Mouse (Mus musculus) limb, embryonic 12.5 days (tissue): ENCODE results near the gene Rnf166. TPM values are rescaled to one million over a fixed set of nuclear protein-coding genes. Genes with fewer than 3 reads are reported as not detected.

Experiments used
- ATAC-seq: fragments of 200-750 bp; cut with Nextera tagmentation; 2 replicates; pipeline ENCODE4 v1.8.0; 2017; ENCODE audit warnings: low read depth, moderate TSS enrichment; ENCODE audit not compliant: insufficient number of reproducible peaks, insufficient read depth, low FRiP score, low TSS enrichment
- H3K27ac ChIP-seq: fragments of 300-500 bp; sonication (generic); 2 replicates; pipeline ENCODE4 v1.5.1; 2016; ENCODE audit warnings: mild to moderate bottlenecking, moderate library complexity
- H3K27me3 ChIP-seq: fragments of 300-500 bp; sonication (generic); 2 replicates; pipeline ENCODE4 v1.6.1; 2016; ENCODE audit warnings: mild to moderate bottlenecking, moderate library complexity
- H3K36me3 ChIP-seq: fragments of 300-500 bp; sonication (generic); 2 replicates; pipeline ENCODE4 v1.6.1; 2016; ENCODE audit warnings: mild to moderate bottlenecking, moderate library complexity
- H3K4me1 ChIP-seq: fragments of 300-500 bp; sonication (generic); replicated peaks from 2 replicates; pipeline ENCODE4 v1.6.1; 2016
- H3K4me2 ChIP-seq: fragments of 300-500 bp; sonication (generic); 2 replicates; pipeline ENCODE4 v1.6.1; 2016; ENCODE audit warnings: mild to moderate bottlenecking, moderate library complexity
- H3K4me3 ChIP-seq: fragments of 300-500 bp; sonication (generic); replicated peaks from 2 replicates; pipeline ENCODE4 v1.5.1; 2016; ENCODE audit warnings: mild to moderate bottlenecking
- H3K9ac ChIP-seq: fragments of 300-500 bp; sonication (generic); replicated peaks from 2 replicates; pipeline ENCODE4 v1.6.1; 2016; ENCODE audit warnings: mild to moderate bottlenecking, moderate library complexity
- H3K9me3 ChIP-seq: fragments of 300-500 bp; sonication (generic); 2 replicates; pipeline ENCODE4 v1.6.1; 2016; ENCODE audit warnings: mild to moderate bottlenecking, moderate library complexity
- WGBS: fragments of 180-500 bp; shearing (Covaris S2); methylation state at CpG from one replicate; pipeline ENCODE4 v1.1.7; 2016; 5-methylcytosine and 5-hydroxymethylcytosine counted together
- polyA plus RNA-seq: library from polyadenylated mRNA; unstranded; fragments of >200 nt; fragmentation: Nextera tagmentation; extraction: Ambion mirVana; gene quantifications from 2 replicates; pipeline ENCODE4 v1.2.1, GENCODE M21; 2016

Rnf166 gene
- polyA plus RNA-seq, 1 experiment from 2014 or later = 45.8 TPM

DNA sequence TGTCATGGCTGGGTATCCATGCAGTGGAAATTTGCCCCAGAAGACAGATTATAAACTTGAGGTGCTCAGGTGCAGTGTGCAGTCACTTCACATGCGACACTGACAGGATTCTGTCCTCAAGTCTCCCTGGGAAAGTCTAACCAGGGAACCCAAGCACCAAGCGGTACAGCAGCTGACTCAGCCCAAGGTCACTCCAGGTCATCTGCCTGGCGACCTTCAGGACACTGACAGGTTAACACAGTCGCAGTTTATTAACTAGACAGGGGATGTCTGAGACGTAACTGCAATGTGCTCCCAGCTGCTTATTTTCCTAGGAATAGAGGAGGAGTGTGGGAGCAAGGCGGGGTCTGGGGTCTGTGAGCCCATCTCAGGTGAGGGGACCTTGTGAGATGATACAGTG is 6.5 kb downstream of the Rnf166 start:
- H3K36me3 ChIP-seq = peaks cover 74% of the 10 kb centered on the region
- no peaks in the 10 kb centered on the region for H3K9me3 ChIP-seq
- no peaks in the 10 kb centered on the region for H3K27me3 ChIP-seq
- H3K27ac ChIP-seq = no peak overlapping the region
- no peak for ATAC-seq
- 78% methylated on average over 6 of the region's 6 CpGs for WGBS
- H3K4me3 ChIP-seq = no peak overlapping the region
- peaks cover 5% of the 10 kb centered on the region; the same call in 1 of the 2 replicates for H3K4me1 ChIP-seq
- no peak overlapping the region for H3K9ac ChIP-seq
- no peak overlapping the region for H3K4me2 ChIP-seq

DNA sequence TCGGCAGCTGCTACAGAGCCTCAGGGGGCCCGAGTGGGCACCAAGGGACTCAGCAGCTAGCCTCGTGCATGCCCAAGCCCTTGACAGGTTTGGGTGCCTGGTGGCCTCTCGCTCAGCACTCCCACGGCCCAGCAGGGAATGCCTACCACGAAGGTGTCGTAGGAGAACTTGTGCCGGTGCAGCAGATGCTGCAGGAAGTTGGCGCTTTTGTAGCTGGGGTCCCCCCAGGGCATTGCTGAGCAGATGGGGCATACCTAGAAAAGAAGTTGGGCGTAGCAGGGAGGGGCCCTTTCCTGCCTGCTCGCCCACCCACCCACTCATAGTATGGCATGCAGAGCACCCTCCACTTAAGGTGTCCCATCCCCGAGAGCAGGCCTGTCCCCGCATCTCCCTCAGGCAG is 8.0 kb downstream of the Rnf166 start:
- no peaks in the 10 kb centered on the region for H3K9me3 ChIP-seq
- H3K27ac ChIP-seq = no peak overlapping the region
- ATAC-seq = no peak
- WGBS = 86% methylated on average over 13 of the region's 13 CpGs
- H3K4me1 ChIP-seq = 0 out of 2 replicates have a peak, but pooled peaks cover 3% of the 10 kb centered on the region
- H3K9ac ChIP-seq = no peak overlapping the region
- H3K4me3 ChIP-seq = no peak overlapping the region
- H3K4me2 ChIP-seq = no peak overlapping the region
- H3K36me3 ChIP-seq = peaks cover 60% of the 10 kb centered on the region
- H3K27me3 ChIP-seq = peaks cover 11% of the 10 kb centered on the region

- peaks cover 46% of the 10 kb centered on the region for H3K36me3 ChIP-seq
- H3K4me1 ChIP-seq = peaks cover 16% of the 10 kb centered on the region
- no peaks in the 10 kb centered on the region for H3K9me3 ChIP-seq
- H3K9ac ChIP-seq = no peak overlapping the region
- no peak overlapping the region for H3K4me2 ChIP-seq
- H3K4me3 ChIP-seq = no peak overlapping the region
- WGBS = 66% methylated on average over 7 of the region's 7 CpGs
- ATAC-seq = no peak
- H3K27ac ChIP-seq = no peak overlapping the region
- H3K27me3 ChIP-seq = peaks cover 40% of the 10 kb centered on the region
Measured at GRCm38 (mm10) chr8:122464985-122465384, 10.9 kb downstream of the Rnf166 start.

DNA sequence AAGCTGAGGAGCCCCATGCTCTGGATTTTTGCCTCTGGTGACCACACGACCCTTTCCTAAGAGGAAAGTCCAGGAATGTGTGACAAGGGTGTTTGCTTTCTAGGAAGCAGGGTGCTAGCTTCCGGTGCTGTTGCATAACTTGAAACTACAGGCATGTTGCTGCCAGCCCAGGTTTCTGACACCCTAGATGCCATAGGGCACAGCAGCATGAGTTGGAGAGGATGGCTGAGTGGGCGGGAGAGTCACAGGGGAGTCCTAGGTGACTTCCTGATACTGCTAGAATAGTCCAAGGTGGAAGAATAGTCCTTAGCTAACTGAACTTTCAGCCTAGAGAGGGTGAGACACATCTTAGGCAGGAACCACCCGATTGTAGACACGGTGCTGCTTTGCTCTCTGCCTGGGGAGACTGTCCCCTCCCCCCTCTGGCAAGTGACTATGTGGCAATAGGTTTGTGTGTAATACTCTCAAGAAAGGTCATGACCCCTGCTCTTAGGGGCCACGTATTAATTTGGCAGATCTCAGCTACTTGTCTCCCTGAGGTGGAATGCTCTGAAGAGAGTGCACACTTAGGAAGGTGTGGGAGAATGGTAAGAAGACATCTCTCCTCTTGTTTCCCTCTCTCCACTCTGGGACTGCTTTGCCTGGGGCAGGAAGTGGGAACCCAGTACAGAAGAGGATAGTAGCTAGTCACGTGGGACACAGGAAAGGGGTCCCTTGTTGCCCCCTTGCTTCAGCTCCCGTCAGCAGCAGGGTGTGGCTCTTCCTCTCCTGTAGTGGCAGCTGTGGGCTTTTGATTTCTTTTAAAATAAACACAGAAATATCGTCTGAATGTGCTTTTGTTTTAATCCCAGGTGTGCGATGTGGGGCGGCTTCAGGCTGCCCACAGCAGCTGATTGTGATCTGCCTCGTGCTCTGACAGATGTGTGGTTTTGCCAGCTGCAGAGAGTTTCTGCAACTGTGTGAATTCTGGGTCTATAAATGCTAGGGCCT is 11.9 kb downstream of the Rnf166 start:
- WGBS = 53% methylated on average over 12 of the region's 12 CpGs
- no peak overlapping the region for H3K27ac ChIP-seq
- no peak overlapping the region for H3K4me2 ChIP-seq
- H3K9me3 ChIP-seq = no peaks in the 10 kb centered on the region
- H3K4me1 ChIP-seq = peaks cover 18% of the 10 kb centered on the region
- H3K27me3 ChIP-seq = peaks cover 50% of the 10 kb centered on the region
- H3K36me3 ChIP-seq = peaks cover 38% of the 10 kb centered on the region
- ATAC-seq = no peak
- no peak overlapping the region for H3K9ac ChIP-seq
- no peak overlapping the region for H3K4me3 ChIP-seq

GRCm38 (mm10) chr8:122462510-122462909 is 13.4 kb downstream of the Rnf166 start:
- ATAC-seq = no peak
- Histone ChIP-seq H3K27me3 (peaks cover 65% of the 10 kb centered on the region), H3K4me1 (peaks cover 18% of the 10 kb centered on the region), H3K9me3 (no peaks in the 10 kb centered on the region), H3K27ac (no peak overlapping the region), H3K4me2 (no peak overlapping the region), H3K9ac (0 out of 2 replicates have a peak overlapping the region, but pooled peaks have one; percentile 8), H3K36me3 (peaks cover 24% of the 10 kb centered on the region), H3K4me3 (no peak overlapping the region)
- WGBS = 65% methylated on average over 8 of the region's 8 CpGs

- WGBS = 57% methylated on average over 11 of the region's 11 CpGs
- no peak overlapping the region for H3K27ac ChIP-seq
- H3K36me3 ChIP-seq = peaks cover 15% of the 10 kb centered on the region
- ATAC-seq = no peak
- no peak overlapping the region for H3K9ac ChIP-seq
- no peak overlapping the region for H3K4me3 ChIP-seq
- H3K4me1 ChIP-seq = peaks cover 18% of the 10 kb centered on the region
- no peak overlapping the region for H3K4me2 ChIP-seq
- peaks cover 73% of the 10 kb centered on the region for H3K27me3 ChIP-seq
- no peaks in the 10 kb centered on the region for H3K9me3 ChIP-seq
Measured at GRCm38 (mm10) chr8:122461473-122462148, 14.3 kb downstream of the Rnf166 start.

DNA sequence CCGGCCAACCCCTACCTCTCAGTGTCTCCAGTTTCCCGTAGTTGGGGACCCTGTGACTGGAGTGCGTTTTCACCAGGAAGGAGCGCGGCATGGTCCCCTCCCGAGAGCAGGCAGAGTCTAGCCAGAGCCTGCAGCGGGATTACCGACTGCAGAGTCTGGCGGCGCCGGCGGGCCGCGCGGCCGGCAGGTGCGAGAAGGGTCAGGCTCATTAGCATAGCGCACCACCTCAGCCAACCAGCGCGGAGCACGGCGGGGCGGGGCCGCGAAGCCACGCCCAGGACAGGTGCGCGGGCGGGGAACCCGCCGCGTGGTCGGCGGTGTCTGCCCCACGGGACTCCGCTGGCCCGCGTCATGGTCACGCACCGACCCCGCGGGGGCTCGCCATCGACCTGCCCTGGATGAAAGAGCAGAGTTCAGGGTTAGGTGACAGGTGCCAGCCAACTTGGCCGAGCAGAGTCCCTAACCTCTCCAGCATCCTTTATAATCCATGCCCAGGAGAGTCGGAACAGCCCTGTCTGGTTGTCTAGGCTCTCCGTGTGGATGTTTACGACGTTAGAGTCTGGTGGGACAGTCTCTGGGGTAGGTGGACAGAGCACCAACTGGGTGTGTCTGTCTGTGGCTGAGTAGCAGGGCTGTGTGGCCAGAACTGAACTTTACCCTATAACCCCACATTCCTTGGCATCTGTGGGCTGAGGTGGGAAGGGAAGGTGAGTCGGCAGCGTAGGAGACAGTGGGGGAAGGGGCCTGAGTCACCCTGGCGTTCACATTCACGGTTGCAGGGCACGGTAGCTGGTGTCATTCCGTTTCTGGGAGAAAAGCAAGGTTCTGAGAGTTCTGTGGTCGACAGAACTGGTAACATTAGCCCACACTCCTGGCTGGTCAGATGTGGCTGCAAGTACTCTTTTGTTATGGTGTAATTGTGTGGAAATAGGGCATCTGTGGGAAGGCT is 15.1 kb downstream of the Rnf166 start, which contains the start of gene Snai3:
Gene Snai3 (minus strand): TSS at position 210 of the 949 bp plus-strand sequence.
- Histone ChIP-seq H3K27me3 (peaks cover 81% of the 10 kb centered on the region), H3K27ac (no peak within 1 kb of the TSS), H3K9ac (no peak within 1 kb of the TSS), H3K4me1 (peaks cover 18% of the 10 kb centered on the region), H3K4me2 (peak within 1 kb of the TSS; percentile 62), H3K9me3 (no peaks in the 10 kb centered on the region), H3K4me3 (peak within 1 kb of the TSS; percentile 34), H3K36me3 (peaks cover 7% of the 10 kb centered on the region)
- ATAC-seq = peak; percentile 52; the same call in 1 of the 2 replicates
- 2% methylated on average over 56 of the region's 56 CpGs for WGBS

DNA sequence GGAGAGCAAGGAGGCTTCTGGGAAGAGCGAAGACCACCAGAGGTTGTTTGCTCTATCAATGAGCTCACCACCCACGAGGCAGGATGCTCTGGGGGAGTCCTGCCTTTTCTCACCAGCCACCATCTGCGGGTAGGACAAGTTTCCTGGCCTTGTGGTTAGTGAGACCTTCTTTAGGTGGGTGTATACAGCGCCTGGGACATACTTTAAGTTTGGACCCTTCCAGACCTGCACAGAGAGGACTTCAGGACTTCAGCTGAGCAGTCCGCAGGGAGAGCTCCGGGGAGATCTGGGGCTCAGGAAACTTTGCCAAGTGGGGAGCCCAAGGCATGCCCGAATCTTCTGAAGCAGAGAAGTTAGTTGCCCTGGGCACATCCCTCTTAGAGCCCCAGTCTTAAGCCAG is 15.9 kb downstream of the Rnf166 start:
- no peaks in the 10 kb centered on the region for H3K9me3 ChIP-seq
- H3K36me3 ChIP-seq = no peaks in the 10 kb centered on the region
- peak overlapping the region; percentile 34 for H3K4me3 ChIP-seq
- no peak overlapping the region for H3K9ac ChIP-seq
- H3K27me3 ChIP-seq = peaks cover 87% of the 10 kb centered on the region
- ATAC-seq = no peak
- peaks cover 18% of the 10 kb centered on the region for H3K4me1 ChIP-seq
- WGBS = 25% methylated on average over 7 of the region's 7 CpGs
- H3K27ac ChIP-seq = no peak overlapping the region
- H3K4me2 ChIP-seq = peak overlapping the region; percentile 62

DNA sequence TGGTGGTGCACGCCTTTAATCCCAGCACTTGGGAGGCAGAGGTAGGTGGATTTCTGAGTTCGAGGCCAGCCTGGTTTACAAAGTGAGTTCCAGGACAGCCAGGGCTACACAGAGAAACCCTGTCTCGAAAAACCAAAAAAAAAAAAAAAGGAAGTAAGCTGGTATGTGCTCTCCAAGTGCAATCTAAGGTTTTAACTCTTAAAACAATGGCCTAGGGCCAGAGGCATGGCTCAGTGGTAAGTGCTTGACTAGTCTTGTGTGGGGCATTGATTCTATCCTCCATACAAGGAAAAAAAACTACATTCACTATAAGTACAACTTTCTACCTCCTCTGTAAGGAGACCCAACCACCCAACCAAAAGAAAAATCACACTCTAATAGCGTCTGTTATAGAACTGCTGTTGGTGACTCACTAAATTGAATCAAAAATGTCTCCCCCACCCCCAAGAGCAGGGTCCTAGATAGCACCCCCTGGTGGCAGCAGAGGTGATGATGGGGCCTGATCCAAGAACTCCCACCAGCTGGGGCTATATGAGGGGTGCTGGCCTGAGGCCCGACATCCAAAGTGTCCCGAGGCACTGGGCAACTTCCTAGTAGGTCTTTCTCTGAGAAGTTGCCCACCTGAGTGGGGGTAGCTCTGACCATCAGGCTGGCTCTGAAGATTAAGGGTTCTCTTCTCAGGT is 16.5 kb downstream of the Rnf166 start:
- H3K36me3 ChIP-seq = no peaks in the 10 kb centered on the region
- H3K27ac ChIP-seq = no peak overlapping the region
- H3K9me3 ChIP-seq = no peaks in the 10 kb centered on the region
- H3K4me2 ChIP-seq = no peak overlapping the region
- peaks cover 18% of the 10 kb centered on the region for H3K4me1 ChIP-seq
- no peak overlapping the region for H3K4me3 ChIP-seq
- no peak overlapping the region for H3K9ac ChIP-seq
- H3K27me3 ChIP-seq = peaks cover 90% of the 10 kb centered on the region
- no peak for ATAC-seq
- whole genome bisulfite sequencing = 58% methylated on average over 6 of the region's 6 CpGs

- peaks cover 15% of the 10 kb centered on the region for H3K4me1 ChIP-seq
- no peaks in the 10 kb centered on the region for H3K36me3 ChIP-seq
- H3K27me3 ChIP-seq = peaks cover 75% of the 10 kb centered on the region
- no peak overlapping the region for H3K4me2 ChIP-seq
- no peak overlapping the region for H3K9ac ChIP-seq
- H3K9me3 ChIP-seq = no peaks in the 10 kb centered on the region
- no peak for ATAC-seq
- no peak overlapping the region for H3K27ac ChIP-seq
- 68% methylated on average over 11 of the region's 11 CpGs for WGBS
- no peak overlapping the region for H3K4me3 ChIP-seq
Measured at GRCm38 (mm10) chr8:122457171-122457570, 18.7 kb downstream of the Rnf166 start.
